Mouse (Mus musculus): ENCODE data around the gene Ncoa6.

GRCm38 (mm10) chr2:155367635-155368284 is 105.9 kb downstream of the Ncoa6 start:
- TF ChIP-seq GATA1 (IDR thresholded peaks at IDR 0.05; ENCODE audit: borderline replicate concordance, low read length) (no peak), CTCF (IDR thresholded peaks at IDR 0.05; ENCODE audit: low read depth, low read length) (no peak)

All from G1E (cell line).